Mouse (Mus musculus) gastrocnemius, postnatal 36 days (tissue): ENCODE measurements at regions not wholly inside any gene's neighbourhood (a gene's known extent, or its start where the extent isn't known, plus 50 kb on each side); places are given as distances from the start of the nearest gene placed in this dataset.

Experiments used
- DNase-seq, 2 experiments: peaks; one replicate each; pipeline ENCODE4 v3.0.0; 2022
- intact Hi-C: fragments of 180-260 bp; cut with DNase I; formaldehyde crosslinking; loops from one replicate; pipeline ENCODE4 v1.15.1; 2025

DNA sequence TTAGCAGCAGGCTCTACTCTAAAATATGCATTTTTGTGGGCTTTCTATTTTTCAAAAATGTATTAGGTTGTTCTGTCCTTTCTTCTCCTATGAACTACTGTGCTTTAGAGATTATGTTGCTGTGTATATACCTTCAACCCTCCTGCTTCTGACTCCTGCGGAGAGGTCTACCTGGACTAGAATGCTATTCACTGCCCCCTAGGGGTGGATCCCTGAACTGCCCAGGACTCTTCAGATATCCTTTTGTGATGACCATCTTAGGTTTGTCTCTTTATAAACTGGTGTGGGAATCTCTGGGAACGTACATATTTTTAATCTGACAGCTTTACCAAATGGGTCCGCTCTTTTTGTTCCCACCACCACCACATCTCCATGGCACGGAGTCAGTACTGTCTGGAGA, 168.4 kb downstream of the Arrdc4 start:
- peak in 1 of 2 experiments; percentile 12 for DNase-seq
- intact Hi-C loops, result no loop called here

DNA sequence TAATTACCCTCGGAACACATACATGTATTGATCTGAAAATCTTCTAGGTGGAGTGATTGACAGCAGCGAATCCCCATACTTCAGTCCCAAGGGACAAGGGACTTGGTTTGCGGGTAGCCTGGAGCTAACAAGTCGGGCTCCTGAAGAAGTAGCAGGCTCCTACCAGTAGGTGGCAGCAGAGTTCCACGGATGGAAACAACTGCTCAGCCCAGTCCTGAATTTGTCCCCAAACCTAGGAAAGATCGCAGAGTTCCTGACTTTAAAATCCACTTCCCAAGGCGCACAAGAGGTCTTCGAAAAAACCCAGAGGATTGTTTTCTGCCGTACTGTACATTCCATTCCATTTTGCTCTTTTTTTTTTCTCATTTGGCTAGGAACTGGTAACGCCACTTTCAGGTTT, 169.4 kb downstream of the Arrdc4 start:
- intact Hi-C loops, result loop anchor here (2.0 kb wide), 1 partner anchor 249 kb away; no protein-coding TSS in a partner anchor
- DNase-seq, result peak; percentile 67 to 75

DNA sequence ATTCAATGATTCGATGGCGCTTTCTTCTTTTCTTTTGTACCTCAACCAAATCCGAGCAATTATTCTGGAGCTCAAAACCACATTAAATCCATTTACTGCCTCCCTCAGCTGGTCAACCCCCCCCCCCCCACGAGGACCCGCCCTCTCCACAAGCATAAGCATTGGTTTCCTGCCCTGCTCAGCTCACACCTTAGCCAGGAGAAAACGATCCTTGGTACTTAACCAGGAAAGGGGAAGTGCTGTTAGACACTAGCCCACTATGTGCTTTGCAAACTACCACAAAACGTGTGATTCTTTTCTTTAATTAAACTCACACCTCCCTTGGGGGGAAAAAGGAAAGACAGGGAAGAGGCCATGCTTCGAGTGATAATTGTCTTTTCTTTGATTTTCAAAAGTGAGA, 169.8 kb downstream of the Arrdc4 start:
- intact Hi-C loops, result loop anchor here (2.0 kb wide), 1 partner anchor 250 kb away; no protein-coding TSS in a partner anchor

DNA sequence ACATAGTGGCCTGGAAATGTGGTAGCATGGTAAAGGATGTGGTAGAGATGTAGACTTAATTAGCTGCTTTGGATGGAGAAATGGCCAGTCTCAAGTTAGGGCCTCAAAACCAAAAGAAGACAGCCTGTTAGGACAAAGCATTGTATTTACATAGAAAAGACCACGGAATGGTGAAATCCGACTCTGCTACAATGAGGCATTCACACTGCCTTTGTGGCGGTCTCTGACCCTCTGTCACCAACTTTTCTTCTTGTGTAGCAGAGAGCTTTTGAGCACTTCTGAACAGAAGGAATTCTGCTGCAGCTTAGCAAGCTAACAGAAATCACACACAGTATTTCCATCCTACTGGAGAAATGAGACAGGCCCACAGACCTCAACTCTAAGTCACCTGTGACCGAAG, 177.7 kb downstream of the Arrdc4 start:
- intact Hi-C loops, result no loop called here

More for the DNA sequence above, 169.8 kb downstream of the Arrdc4 start:
- no peak for DNase-seq

DNA sequence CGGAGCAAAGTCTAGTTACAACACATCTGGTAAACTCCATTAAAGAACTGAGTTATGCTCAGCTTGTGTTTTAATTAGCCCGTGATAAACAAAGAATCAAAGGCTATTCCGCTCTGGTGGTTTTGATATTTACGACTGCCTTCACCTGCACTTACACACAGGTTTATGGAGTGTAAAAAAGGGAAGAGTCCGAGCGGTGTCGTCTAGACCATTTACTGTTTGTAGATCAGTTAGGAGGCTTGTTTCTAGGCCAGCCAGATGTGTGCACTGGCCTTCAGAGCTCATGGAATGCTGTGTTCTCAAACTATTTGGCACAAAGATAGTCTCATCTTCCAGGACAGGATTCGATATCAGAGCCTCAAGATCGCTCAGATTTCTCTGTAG, 180.9 kb downstream of the Arrdc4 start:
- DNase-seq, result no peak
- intact Hi-C loops, result no loop called here

More for the DNA sequence above, 177.7 kb downstream of the Arrdc4 start:
- no peak for DNase-seq

DNA sequence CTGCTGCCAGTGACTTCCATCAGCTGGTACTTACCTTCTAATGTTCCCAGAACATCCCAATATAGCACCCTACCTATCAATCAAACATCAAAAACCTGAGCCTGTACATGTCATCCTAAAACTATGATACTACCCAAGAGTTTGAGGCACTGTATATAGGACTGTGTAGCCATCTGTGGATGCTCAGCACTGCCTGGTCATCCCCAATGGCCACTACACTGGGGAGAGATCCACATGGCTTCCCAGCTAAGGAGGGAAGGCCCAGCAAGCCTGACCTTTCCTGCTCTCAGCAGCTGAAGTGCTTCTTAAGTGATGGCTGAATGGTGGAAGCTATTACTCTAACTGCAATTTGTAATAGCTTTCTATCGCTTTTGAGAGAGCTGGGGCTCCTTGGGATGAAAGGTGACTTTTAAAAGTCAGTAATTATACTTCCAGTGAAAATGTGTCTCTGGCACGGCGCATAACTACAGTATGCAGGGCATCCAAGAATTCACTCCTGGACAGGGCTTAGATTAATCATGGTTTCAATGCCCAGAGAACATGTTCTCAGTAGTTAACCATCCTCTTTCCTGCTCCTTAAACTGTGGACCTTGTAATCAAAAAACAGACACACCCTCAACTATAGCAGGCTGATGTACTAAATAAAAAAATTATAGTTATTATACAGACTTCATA, 181.5 kb downstream of the Arrdc4 start:
- intact Hi-C loops, result no loop called here
- no peak for DNase-seq

DNA sequence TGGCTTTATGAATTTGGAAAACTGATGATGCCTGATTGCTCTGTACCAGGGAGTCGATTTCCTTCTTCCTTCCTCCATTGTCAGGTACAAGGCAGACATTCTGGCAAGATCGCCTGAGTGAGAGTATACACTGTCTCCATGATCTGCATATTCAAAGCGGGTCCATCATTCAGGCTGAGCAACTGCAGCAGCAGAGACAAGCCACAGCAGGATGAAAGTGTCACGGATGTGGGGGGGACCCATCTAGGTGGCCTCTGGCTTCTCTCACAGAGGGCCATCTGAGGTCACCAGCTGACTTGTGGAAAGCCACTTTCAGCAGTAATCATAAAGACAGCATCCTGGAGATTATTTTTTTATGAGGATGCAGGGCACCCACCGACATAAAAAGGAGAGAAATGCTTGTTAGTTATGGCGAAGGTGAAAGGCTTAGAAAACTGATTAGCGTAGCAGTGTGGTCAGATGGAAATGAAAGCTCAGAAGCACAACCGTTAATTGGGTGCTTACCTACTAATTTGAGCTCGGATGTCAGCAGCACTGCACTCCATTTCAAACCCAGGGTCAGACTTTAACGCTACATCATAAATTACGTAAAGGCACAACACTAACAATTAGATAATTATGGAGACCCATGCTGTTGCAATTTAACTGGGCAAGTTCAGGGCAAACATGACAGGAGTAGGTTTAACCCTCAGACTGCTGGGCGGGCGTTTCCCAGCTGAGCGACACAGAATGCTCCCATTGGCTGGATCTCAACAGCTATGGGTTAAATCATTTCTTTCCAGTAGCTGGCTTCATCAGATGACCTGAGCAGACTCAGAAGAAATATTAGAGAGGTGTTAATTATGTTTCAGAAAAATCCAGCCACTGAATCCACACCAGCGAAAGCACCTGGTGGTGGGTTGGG, 189.3 kb downstream of the Arrdc4 start:
- no peak for DNase-seq
- intact Hi-C loops, result no loop called here

DNA sequence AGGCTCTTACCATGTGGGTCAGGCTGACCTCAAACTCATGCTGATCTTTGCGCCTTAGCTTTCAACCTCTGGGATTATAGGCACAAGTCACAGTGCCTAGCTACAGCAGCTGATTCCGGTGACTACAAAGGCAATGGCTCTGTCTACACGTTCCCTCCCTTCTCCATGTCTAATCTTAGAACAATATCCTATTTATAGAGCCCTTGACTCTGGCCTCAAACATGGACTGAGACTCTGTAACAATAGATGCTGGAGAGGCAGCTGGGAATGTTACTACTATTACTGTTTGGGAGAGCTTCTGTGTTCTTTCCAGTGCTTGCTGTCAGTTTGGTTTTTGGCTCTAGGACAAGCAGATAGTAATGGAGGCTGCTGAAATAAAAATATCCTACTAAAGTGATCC, 198.7 kb downstream of the Arrdc4 start:
- intact Hi-C loops, result no loop called here
- DNase-seq, result no peak

DNA sequence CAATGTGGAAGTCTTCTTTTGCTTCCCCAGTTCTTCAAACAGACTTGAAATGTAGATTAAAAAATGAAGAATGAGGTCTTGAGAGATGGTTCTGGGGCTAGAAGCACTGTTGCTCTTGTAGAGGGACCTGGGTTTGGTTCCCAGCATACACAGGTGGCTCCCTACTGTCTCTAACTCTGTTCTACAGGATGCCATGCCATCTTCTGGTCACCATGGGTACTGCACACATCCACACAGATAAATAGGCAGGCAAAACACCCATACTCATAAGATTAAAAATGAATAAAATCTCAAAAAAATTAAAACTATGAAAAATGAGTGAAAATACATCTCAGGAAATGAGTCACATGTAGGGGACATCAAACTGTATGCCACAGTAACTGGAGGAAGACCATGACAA, 200.9 kb downstream of the Arrdc4 start:
- DNase-seq, result no peak

DNA sequence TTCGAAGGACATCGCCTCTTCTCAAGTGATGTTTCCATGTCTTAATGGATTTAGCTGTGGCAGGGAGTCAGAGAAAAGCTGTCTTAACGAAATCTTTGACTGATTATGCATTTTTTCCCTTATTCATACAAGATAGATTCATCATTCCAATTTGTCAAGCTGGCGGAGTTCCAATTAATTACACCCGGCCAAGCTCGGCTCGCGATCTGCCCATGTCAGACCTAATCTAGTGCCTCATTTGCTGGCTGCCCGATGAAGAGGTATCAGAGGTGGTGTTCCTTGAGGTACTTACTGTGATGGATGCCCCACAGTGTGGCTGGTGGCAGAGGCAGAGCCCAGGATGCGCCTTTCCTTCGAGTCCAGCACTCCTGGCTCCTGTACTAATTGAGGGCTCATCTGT, 204.9 kb downstream of the Arrdc4 start:
- no peak for DNase-seq
- intact Hi-C loops, result no loop called here

More for the DNA sequence above, 200.9 kb downstream of the Arrdc4 start:
- intact Hi-C loops, result no loop called here

DNA sequence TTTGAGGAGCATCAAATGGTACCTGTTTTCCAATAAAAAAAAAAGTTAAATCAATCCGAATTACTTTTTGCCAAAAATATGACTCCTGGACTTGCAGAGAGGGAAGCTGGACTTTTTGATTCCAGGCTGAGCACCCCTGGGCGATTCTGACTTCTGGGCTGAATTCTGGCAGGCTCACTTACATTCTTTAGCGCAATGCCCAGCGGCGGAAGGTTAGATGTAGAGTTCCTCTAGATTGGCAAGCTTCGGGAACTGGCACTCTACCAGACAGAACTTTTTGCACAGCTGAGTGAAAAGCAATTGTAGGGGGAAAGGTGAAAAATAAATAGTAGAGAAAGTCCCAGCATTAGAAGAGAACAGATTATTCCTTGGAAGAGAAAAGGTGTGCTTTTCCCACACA, 235.5 kb downstream of the Fam169b start:
- DNase-seq, result no peak
- intact Hi-C loops, result no loop called here

DNA sequence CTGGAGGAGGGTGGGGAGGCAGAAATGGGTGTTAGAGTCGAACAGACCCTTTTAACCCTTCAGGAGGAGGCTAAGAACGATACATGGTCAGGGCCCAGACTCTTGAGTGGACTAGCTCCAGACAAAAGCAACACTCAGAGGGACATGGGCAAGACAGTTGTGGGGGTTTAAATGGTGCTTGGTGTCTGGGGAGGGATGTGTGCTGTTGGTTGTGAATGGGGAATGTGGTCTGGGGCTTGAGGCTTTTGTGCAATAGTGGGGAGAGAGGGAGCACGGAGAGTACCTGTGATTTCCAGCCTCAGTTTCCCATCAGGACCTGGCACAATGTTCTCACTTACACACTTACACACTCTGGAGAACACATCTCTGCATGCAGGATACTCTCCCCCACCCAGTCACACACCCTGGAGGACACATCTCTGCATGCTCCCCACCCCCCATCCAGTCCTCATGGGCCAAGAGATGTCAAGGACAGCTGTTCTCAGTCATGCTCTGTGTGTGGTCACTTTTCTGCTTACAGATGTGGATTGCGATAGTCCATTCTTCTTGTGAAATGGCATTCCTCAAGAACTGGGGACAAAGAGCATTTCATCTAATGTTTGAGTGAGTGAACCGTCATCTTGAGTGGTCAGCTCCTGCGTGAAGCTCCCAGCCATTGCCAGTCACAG, 217.6 kb downstream of the Fam169b start:
- intact Hi-C loops, result no loop called here
- DNase-seq, result no peak

DNA sequence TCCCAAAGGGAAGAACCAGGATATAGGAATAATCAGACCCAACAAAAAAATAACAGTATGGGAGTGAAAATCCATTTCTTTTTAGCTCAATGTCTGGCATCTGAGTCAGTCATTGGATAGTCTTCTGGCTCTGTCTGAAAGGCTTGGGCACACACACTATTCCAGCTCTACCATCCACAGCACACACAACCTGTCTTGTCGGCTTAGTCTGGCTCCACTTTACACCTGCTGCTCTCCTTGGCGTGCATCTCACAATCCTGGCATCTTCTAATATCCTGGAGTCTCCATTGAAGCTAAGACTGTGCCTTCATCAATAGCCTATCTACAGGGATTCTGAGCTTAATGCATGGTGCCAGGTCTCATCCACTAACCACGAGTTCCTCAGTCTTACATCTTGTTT, 213.0 kb downstream of the Fam169b start:
- intact Hi-C loops, result no loop called here
- no peak for DNase-seq

DNA sequence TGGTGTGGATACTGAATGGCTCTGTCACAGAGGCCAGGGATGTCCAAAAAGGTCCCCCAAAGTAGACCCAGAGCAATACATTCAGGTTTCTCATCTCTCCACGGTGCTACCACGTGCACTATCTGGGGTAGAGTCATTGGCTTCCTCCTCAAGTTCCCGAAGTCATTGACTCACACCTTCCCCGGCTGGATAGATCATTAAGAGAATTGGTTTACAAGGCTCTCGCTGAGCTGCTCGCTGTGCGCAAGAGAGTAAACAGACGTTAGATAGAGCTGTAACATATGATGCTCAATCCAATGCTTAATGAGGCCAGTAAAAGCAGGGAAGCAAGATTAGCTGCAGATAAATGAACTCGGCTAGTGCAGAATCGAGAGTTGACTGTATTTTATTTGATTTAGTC, 208.9 kb downstream of the Fam169b start:
- DNase-seq, result no peak
- intact Hi-C loops, result no loop called here

DNA sequence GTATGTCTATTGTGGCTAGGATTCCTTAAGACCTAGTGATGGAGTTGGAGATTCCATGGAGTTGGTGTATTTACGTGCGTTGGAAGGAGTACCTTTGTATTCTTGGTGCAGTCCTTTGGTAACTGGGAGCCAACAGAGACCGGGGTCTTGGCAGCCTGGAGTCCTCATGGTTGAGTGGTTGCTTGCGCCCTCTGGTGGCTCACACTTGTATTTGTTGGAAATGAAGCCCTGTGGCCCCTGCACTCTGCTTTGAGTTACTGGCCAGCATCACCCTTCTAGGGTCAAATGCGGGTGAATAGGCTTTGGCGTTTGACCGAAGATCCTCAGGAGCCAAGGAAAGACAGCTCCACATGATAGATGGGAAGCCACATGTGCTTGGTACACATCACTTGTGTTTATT, 207.1 kb downstream of the Fam169b start:
- DNase-seq, result peak; percentile 32 to 48
- intact Hi-C loops, result loop anchor here (2.0 kb wide), 1 partner anchor 108 kb away; no protein-coding TSS in a partner anchor

DNA sequence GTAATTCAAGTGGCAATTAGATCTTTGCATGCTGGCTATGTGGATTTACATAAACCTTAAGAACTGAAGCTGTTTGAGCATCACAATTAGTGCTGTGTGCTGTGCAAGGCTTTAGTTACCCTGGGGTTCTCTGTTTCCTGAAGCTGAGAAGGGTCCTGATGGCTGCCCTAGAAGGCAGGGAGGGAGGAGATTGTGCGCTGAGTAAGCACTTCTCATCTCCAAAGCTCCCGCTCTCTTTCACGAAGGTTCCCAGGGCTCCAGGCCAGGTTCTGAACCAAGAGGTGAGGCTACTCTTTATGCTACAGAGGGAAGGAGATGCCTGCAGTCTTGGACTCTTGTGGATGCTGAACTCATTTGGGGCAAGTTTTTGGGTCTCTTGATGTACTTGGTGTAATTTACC, 206.7 kb downstream of the Fam169b start:
- DNase-seq, result no peak
- intact Hi-C loops, result loop anchor here (2.0 kb wide), 1 partner anchor 108 kb away; no protein-coding TSS in a partner anchor

DNA sequence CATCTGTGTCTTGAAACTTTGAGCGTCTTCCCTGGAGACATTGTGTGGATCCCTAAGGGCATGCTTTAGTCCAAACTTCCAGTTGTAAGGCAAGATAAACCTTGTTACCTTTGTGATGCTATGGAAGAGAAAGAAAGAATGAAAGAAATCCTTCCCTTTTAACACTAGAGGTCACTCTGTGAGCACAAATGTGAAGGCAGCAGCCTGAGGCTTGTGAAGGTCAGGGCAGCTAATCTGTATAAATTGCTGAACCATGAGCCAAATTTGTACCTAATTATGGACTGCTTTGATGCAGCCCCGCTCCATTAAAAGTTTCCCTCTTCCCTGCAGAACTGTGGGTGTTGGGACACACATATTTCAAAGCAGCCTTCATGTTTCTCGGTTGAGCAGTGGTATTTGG, 204.4 kb downstream of the Fam169b start:
- DNase-seq, result no peak
- intact Hi-C loops, result no loop called here

DNA sequence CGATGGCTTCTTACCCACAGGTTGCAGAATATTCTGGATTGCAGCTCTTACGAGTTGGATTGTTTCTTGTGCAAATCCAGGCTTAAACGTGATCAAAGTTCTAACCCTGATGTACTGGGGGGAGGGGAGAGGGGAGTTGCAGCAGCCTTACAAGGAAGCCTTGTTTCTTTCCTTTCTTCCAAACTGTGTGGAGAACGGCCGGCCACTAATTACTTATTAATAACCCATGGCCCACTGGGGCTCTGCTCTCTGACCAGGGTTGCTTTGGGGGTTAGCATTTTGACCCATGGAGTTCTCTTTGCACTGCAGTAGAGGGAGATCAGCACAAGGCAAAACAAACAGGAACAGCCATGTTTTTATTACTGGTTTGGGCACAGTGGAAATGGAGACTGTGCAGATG, 199.2 kb downstream of the Fam169b start:
- DNase-seq, result no peak
- intact Hi-C loops, result no loop called here

DNA sequence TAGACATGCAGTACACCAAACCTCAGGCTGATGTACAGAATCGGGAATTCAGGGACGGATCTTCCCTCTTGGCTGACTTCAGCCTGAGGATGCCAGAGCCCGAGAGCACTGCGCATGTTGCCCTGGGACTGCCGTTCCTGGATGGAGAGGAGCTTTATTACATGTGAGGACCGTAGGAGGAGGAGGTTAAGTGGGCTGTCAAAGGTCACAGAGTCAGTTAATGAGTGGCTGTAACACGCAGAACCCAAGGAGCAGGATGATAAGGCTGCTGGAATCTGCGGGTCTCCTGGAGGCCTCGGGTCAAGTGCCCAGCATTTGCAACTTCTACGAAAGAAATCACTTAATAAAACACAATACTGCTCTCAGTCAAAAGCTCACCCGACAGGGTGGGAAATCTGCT, 197.3 kb downstream of the Fam169b start:
- no peak for DNase-seq

DNA sequence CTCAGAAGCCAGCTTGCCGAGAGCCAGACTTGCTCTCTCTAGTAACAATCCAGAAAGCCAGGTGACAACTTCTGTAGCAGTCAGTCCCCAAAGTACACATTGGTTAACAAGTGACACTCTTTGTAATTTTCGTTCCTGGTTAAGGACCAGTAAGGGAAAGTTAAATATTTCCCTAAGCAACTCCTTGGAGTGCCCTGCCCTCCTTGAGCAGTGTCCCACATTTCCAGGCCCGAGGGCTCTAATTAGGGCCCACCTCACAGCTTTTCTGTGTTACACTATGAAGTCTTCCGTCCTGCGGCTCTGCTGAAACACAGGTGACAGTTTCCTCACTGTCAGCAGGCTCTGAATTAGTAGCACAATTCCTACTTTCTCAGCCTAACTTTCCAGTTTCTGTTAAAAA, 194.9 kb downstream of the Fam169b start:
- intact Hi-C loops, result no loop called here
- DNase-seq, result no peak

More for the DNA sequence above, 197.3 kb downstream of the Fam169b start:
- intact Hi-C loops, result no loop called here

DNA sequence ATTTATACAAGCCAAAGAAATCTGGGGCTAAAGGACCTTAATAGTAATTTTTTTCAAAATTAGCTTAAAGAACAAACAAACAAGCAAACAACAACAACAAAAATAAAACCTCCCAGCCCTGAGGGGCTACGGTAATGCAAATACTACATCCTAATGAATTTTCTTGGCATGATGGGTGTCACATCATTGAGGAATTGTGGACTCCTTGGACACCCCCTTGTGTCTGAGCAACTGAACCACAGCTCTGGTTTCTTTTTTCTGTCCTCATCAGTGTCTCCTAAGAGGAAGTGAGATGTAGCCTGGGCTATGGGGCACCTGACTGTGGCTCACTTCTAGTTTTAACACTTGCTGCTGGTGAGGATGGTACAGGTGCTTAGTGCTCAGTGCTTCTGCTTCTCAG, 184.2 kb downstream of the Fam169b start:
- intact Hi-C loops, result no loop called here
- DNase-seq, result no peak
